Mouse (Mus musculus) urinary bladder, adult 18-20 months (tissue): ENCODE results near the gene Slc51a.

Experiments used
- DNase-seq, 2 experiments: peaks; one replicate each; pipeline ENCODE4 v3.0.0; 2022; ENCODE audit warnings: low spot score in 2 of 2, mixed read lengths in 2 of 2

The Slc51a gene

GRCm38 (mm10) chr16:32487234-32488111 lies at the start of gene Slc51a:
Gene Slc51a, minus strand, starts transcription at chr16:32487879.
- DNase-seq, result no peak

DNA sequence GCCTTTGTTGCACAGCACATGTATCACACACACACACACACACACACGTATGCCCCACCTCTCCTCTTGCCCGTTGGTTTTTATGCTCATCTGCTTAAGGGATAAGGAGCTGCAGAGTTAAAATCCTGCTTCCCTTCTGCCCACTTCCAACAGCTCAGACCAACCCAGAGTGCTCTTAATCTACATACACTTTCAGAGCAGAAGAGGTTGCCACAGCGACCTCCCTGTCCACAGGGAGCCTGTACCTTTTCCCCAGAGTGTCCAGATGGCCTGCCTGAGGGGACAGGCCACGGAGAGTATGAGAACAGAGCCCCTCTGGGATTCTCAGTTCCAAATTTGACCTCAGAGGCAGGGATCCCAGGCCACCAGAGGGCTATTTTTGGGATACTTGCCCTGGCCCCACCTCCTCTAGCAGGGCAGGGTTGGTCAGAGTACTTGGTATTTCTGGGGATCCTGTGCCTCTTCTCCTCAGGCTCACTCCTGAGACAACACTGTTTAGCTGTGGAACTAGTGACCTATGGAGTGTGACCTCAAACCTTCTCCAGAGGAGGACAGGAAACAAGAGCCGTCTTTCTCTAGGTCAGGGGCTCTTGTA lies 47.6 kb upstream of the Slc51a start:
- no peak for DNase-seq

GRCm38 (mm10) chr16:32532878-32533826 lies 45.5 kb upstream of the Slc51a start:
- DNase-seq, result no peak

DNA sequence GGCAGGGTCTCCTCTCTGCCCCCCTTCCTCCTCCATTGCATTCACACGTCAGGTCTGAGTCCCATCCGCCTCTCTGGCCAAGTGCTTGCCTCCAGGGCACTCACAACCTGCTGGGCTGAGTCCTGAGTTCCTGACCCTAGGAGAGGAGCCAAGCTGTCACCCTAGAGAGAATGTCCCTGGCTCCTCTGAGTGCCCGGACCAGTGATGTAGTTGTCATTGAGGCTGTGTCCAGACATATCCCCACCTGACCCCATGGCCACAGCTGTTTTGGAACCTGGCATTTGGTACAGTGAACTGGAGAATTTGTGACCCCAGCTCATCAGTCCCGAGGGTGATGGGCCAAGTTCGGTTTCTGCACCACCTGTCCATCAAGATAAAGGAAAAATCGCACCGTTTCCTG lies 39.2 kb upstream of the Slc51a start:
- DNase-seq, result no peak

GRCm38 (mm10) chr16:32524244-32524615 lies 36.6 kb upstream of the Slc51a start:
- DNase-seq, result no peak

GRCm38 (mm10) chr16:32523462-32524243 lies 36.0 kb upstream of the Slc51a start:
- peak in 1 of 2 experiments; percentile 38 for DNase-seq

DNA sequence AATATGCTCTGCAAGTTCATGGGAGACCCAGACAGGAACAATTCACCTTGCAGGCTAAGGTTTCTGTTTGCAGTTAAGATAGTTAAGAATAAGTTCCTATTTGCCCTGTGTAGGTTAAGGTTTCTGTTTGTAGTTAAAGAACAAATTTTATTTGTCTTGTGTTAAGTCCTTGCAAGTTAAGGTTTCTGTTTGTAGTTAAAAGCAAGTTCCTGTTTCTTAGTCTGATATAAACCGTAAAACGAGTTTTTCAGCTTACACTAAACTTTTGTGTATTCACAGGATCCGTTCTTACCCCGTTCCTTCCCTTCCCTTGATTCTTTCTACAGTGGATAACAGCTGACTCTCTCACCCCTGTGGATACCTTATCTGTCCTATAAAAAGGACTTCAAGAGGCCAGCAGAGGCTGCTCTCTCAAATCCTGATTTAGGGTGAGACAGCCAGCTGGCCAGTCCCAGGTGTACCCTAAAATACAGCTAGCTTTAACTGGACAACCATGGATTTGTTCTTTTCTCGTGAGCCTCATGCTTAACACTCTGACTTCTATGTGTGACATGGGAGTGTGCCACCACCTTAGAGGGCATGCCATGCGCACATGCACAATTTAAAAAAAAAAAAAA lies 35.0 kb upstream of the Slc51a start:
- no peak for DNase-seq

- peak; percentile 35 to 43 for DNase-seq
These were observed 32.7 kb upstream of the Slc51a start for GRCm38 (mm10) chr16:32520372-32520748.

GRCm38 (mm10) chr16:32519656-32520371 lies 32.1 kb upstream of the Slc51a start:
- DNase-seq, result no peak

DNA sequence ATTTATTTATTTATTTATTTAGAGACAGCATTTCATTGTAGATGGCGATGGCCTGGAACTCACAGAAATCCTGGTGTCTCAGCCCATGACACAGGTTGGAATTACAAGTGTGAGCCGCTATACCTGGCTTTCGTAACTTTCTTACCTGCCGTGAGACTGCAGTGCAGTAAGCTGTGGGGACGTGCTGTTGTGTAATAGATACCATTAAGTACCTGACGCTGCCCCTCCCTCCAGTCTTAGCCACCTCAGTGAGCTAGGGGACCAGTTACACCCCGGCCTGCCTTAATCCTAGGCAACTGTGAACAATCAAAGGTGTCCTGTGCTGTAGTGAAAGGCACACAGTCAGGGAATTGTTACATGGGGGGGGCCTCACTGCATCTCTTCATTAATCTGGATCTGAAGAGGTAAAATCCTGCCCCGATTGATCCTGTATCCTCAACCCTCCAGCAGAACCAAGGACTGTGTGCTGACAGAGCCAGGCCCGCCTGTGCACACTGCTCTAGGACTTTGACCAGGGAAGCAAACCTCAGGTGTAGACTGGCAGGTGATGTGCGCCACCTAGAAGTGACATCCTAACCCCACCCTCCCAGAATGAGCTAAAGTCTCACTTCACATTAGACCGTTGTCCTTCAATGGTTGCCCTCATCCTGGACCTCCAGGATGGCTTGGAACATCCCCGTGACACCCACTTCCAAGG lies 30.3 kb upstream of the Slc51a start:
- no peak for DNase-seq

- DNase-seq, result no peak
These were observed 28.6 kb upstream of the Slc51a start for GRCm38 (mm10) chr16:32516006-32516962.

- no peak for DNase-seq
These were observed 26.3 kb upstream of the Slc51a start for GRCm38 (mm10) chr16:32513948-32514347.

GRCm38 (mm10) chr16:32513401-32513800 lies 25.7 kb upstream of the Slc51a start:
- DNase-seq, result no peak

- no peak for DNase-seq
These were observed 25.2 kb upstream of the Slc51a start for GRCm38 (mm10) chr16:32512921-32513320.

DNA sequence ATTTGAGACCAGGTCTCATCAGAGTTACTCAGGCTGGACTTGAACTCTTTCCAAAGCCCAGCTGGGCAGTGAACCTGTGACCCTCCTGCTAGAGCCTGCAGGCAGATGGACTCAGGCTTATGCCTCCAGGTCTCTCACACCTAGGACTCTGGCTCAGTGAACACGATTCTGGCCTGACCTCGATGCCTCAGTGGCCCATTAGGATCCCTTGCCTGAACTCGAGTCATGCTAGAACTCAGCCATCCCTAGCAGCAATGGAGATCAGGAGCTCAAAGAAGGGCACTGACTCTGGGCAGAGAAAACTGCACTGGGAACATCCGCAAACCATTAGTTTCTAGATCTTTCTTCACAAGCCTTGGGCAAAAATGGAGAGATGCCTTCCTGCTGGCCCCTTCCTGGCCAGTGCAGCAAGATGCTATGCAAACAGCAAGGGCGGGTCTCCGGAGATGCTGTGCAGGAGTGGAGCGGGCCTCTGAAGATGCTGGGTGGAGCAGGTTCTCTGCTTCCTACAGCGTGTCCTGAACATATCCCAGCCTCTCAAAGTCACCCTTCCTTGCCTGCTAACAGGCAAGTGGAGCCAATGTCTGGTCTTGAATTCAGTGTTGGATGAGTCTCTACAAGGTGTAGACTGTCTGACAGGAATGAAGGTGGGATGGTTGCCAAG lies 24.3 kb upstream of the Slc51a start:
- DNase-seq, result no peak

- no peak for DNase-seq
These were observed 23.7 kb upstream of the Slc51a start for GRCm38 (mm10) chr16:32511338-32511734.

DNA sequence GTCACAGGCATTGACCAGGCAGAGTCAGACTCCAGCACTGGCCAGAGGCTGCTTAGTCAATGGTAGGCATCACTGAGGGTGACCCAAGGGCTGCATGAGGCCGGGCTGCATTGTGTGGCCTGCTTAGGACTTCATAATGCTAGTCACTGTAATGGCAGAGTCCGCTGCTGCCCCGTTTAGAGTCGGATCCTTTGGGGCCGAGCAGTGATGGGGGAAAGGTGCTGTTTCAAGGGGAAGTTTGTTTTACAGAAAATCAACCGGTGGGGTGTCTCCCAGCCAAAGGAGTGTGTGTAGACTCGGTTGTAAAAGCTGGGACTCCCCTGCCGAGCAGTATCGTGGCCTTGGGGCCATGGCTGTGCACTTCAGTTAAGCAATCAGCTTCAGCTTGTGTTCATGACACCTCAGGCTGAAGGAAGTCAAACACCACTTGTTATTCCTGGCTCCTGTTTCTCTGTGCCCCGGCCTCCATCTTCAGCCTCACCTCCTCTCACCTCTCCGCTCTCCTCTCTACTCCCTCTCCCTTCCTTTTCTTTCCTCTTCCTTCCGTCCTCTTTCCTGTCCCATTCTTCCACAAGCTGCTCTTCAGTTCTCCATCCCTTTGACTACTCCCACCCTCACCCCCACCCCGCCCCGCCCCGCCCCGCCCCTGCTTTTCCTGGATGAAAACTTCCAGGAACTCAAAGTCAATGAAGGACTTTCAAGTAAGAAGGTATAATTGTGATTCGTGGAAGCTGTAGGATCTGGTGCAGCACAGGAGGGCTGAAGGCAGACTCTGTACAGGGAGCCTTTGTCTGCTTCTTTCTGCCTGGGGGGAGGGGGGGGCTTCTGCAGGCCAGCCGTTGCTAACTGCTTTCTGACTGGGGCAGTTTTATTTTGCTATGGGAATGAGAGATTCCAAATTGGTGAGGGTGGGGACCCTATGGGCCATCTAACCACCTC lies 23.0 kb upstream of the Slc51a start:
- DNase-seq, result no peak
